ENCODE assay signal across 9 mouse cellular contexts in genomic region chr15:80160223-80160622, GRCm38 (mm10). TPM values are rescaled to one million over a fixed set of nuclear protein-coding genes. Genes with fewer than 3 reads are reported as not detected.
DNase-seq lines count a peak whose midpoint lies in the region; ATAC-seq and TF ChIP-seq lines count a peak whose summit lies in the region.
"Had no signal": no experiment of that assay in that cellular context is flagged by ENCODE, and none has a peak within 500 bp of the region (broad histone marks: within the 10 kb centered on the region; RNA-seq: fewer than 3 reads in every experiment).

No protein-coding gene starts in this region.

- peak overlapping the region; percentile 41 for H3K27ac ChIP-seq in heart, embryonic 16.5 days (ENCODE audit: low read length)
- peak overlapping the region; percentile 61 for H3K27ac ChIP-seq in midbrain, embryonic 10.5 days (replicated peaks)
- H3K27ac ChIP-seq in midbrain, postnatal 0 days (ENCODE audit: low read depth, low read length) = no peak overlapping the region
- H3K27ac ChIP-seq in hindbrain, embryonic 15.5 days (replicated peaks) = peak overlapping the region; percentile 27; the same call in 1 of the 2 replicates
- peak overlapping the region; percentile 96 for H3K27ac ChIP-seq in stomach, embryonic 16.5 days (ENCODE audit: low read length)

- no peak for DNase-seq in heart, postnatal 36 days
- no peak for DNase-seq in midbrain, embryonic 10.5 days (ENCODE audit: low spot score)
- no peak for DNase-seq in midbrain, postnatal 0 days (ENCODE audit: low spot score)
- DNase-seq in spleen, postnatal 14 days (ENCODE audit: low spot score in 2 of 2) = no peak
- no peak for DNase-seq in thymus, postnatal 25 days
- DNase-seq: kidney, adult 8-10 months had no signal

- H3K4me3 ChIP-seq in heart, embryonic 16.5 days (ENCODE audit: low read length) = no peak overlapping the region
- no peak overlapping the region for H3K4me3 ChIP-seq in midbrain, embryonic 10.5 days
- no peak overlapping the region for H3K4me3 ChIP-seq in midbrain, postnatal 0 days (ENCODE audit: low read depth, low read length)
- H3K4me3 ChIP-seq in hindbrain, embryonic 15.5 days = no peak overlapping the region
- no peak overlapping the region for H3K4me3 ChIP-seq in stomach, embryonic 16.5 days (replicated peaks; ENCODE audit: low read length)

- no peak for ATAC-seq in heart, embryonic 16.5 days (replicated peaks; ENCODE audit: extremely low read depth, insufficient read depth, low FRiP score)
- no peak for ATAC-seq in midbrain, postnatal 0 days (ENCODE audit: low FRiP score)
- ATAC-seq in hindbrain, embryonic 15.5 days (ENCODE audit: low FRiP score, low read depth) = no peak
- ATAC-seq in stomach, embryonic 16.5 days (ENCODE audit: insufficient read depth, low FRiP score) = no peak

- no peak for TF ChIP-seq CTCF in midbrain, postnatal 0 days (IDR thresholded peaks at IDR 0.05)

- WGBS in heart, embryonic 16.5 days = 89% methylated on average over 13 of the region's 13 CpGs
- WGBS in midbrain, embryonic 10.5 days = 91% methylated on average over 13 of the region's 13 CpGs
- 84% methylated on average over 13 of the region's 13 CpGs for WGBS in midbrain, postnatal 0 days
- WGBS in hindbrain, embryonic 15.5 days = 90% methylated on average over 13 of the region's 13 CpGs
- 70% methylated on average over 13 of the region's 13 CpGs for WGBS in stomach, embryonic 16.5 days

- H3K4me2 ChIP-seq in heart, embryonic 16.5 days (ENCODE audit: low read depth, low read length) = no peak overlapping the region
- no peak overlapping the region for H3K4me2 ChIP-seq in midbrain, postnatal 0 days (ENCODE audit: low read depth, low read length, poor library complexity, severe bottlenecking)
- H3K4me2 ChIP-seq in hindbrain, embryonic 15.5 days = no peak overlapping the region
- no peak overlapping the region for H3K4me2 ChIP-seq in stomach, embryonic 16.5 days (ENCODE audit: low read depth, low read length)

- H3K4me1 ChIP-seq in heart, embryonic 16.5 days (ENCODE audit: control insufficient read depth, insufficient read depth, low read length) = peaks cover 7% of the 10 kb centered on the region; the same call in 1 of the 2 replicates
- H3K4me1 ChIP-seq in midbrain, embryonic 10.5 days = peaks cover 25% of the 10 kb centered on the region
- H3K4me1 ChIP-seq in midbrain, postnatal 0 days (ENCODE audit: insufficient read depth, low read length) = no peaks in the 10 kb centered on the region
- H3K4me1 ChIP-seq in hindbrain, embryonic 15.5 days (replicated peaks) = no peaks in the 10 kb centered on the region
- peaks cover 27% of the 10 kb centered on the region for H3K4me1 ChIP-seq in stomach, embryonic 16.5 days (ENCODE audit: control insufficient read depth, insufficient read depth, low read length)

- peaks cover 52% of the 10 kb centered on the region for H3K36me3 ChIP-seq in heart, embryonic 16.5 days (ENCODE audit: control insufficient read depth, insufficient read depth)
- H3K36me3 ChIP-seq in midbrain, embryonic 10.5 days = peaks cover 83% of the 10 kb centered on the region
- peaks cover 59% of the 10 kb centered on the region for H3K36me3 ChIP-seq in midbrain, postnatal 0 days (ENCODE audit: insufficient read depth, low read length)
- peaks cover 44% of the 10 kb centered on the region for H3K36me3 ChIP-seq in hindbrain, embryonic 15.5 days
- H3K36me3 ChIP-seq in stomach, embryonic 16.5 days (ENCODE audit: control insufficient read depth, insufficient read depth, low read length) = 0 out of 2 replicates have a peak, but pooled peaks cover 13% of the 10 kb centered on the region

- intact Hi-C loops in heart, postnatal 36 days (cut with DNase I) = no loop called here

- H3K27me3 ChIP-seq in heart, embryonic 16.5 days (ENCODE audit: control insufficient read depth, insufficient read depth, low read length) = no peaks in the 10 kb centered on the region
- H3K27me3 ChIP-seq in midbrain, embryonic 10.5 days (ENCODE audit: low read depth, poor library complexity, severe bottlenecking) = no peaks in the 10 kb centered on the region
- no peaks in the 10 kb centered on the region for H3K27me3 ChIP-seq in midbrain, postnatal 0 days (ENCODE audit: insufficient read depth, low read length)
- H3K27me3 ChIP-seq in hindbrain, embryonic 15.5 days = no peaks in the 10 kb centered on the region
- H3K27me3 ChIP-seq in stomach, embryonic 16.5 days (ENCODE audit: control insufficient read depth, insufficient read depth, low read length) = no peaks in the 10 kb centered on the region

- H3K9ac ChIP-seq in heart, embryonic 16.5 days (ENCODE audit: low read length) = no peak overlapping the region
- H3K9ac ChIP-seq in midbrain, postnatal 0 days (replicated peaks; ENCODE audit: low read length, poor library complexity, severe bottlenecking) = no peak overlapping the region
- H3K9ac ChIP-seq in hindbrain, embryonic 15.5 days = no peak overlapping the region
- H3K9ac ChIP-seq in stomach, embryonic 16.5 days (ENCODE audit: low read length) = peak overlapping the region; percentile 63

- H3K9me3 ChIP-seq in heart, embryonic 16.5 days (replicated peaks; ENCODE audit: control insufficient read depth, low read length) = no peaks in the 10 kb centered on the region
- no peaks in the 10 kb centered on the region for H3K9me3 ChIP-seq in midbrain, embryonic 10.5 days (replicated peaks)
- H3K9me3 ChIP-seq in midbrain, postnatal 0 days (ENCODE audit: low read length) = no peaks in the 10 kb centered on the region
- no peaks in the 10 kb centered on the region for H3K9me3 ChIP-seq in hindbrain, embryonic 15.5 days
- H3K9me3 ChIP-seq in stomach, embryonic 16.5 days (replicated peaks; ENCODE audit: control insufficient read depth, low read length) = no peaks in the 10 kb centered on the region

RNA-seq across cellular contexts. Expression of gene Mgat3, which starts 13.3 kb away (rescaled TPM):
- polyA plus RNA-seq in heart, embryonic 16.5 days (2015; fragmentation: Nextera tagmentation; extraction: Ambion mirVana) = 1.3 and 1.5 TPM in 2 replicates
- total RNA-seq in heart, postnatal 36 days (2021) = 1 to 10 TPM; 1.3 to 1.7 TPM
- polyA plus RNA-seq in midbrain, embryonic 10.5 days (2016; fragmentation: Nextera tagmentation; extraction: Ambion mirVana) = 5.9 and 7.8 TPM in 2 replicates
- 101 and 103 TPM in 2 replicates for total RNA-seq in midbrain, postnatal 0 days (2014; rRNA removed)
- polyA plus RNA-seq in midbrain, postnatal 0 days (2015; fragmentation: Nextera tagmentation; extraction: Ambion mirVana) = 13.3 and 14.4 TPM in 2 replicates
- polyA plus RNA-seq in hindbrain, embryonic 15.5 days (2015; fragmentation: Nextera tagmentation; extraction: Ambion mirVana) = 15.9 and 17.4 TPM in 2 replicates
- 8.7 and 10.5 TPM in 2 replicates for polyA plus RNA-seq in stomach, embryonic 16.5 days (2015; fragmentation: Nextera tagmentation; extraction: Ambion mirVana)

RNA-seq across cellular contexts. Expression of gene Tab1, which starts 27.3 kb away (rescaled TPM):
- polyA plus RNA-seq in heart, embryonic 16.5 days (2015; fragmentation: Nextera tagmentation; extraction: Ambion mirVana) = 29.9 and 33.4 TPM in 2 replicates
- total RNA-seq in heart, postnatal 36 days (2021) = 10 to 100 TPM; 23.4 to 23.8 TPM
- polyA plus RNA-seq in midbrain, embryonic 10.5 days (2016; fragmentation: Nextera tagmentation; extraction: Ambion mirVana) = 40.0 and 48.9 TPM in 2 replicates
- 43.5 and 58.5 TPM in 2 replicates for total RNA-seq in midbrain, postnatal 0 days (2014; rRNA removed)
- polyA plus RNA-seq in midbrain, postnatal 0 days (2015; fragmentation: Nextera tagmentation; extraction: Ambion mirVana) = 23.6 and 27.9 TPM in 2 replicates
- polyA plus RNA-seq in hindbrain, embryonic 15.5 days (2015; fragmentation: Nextera tagmentation; extraction: Ambion mirVana) = 37.4 and 40.2 TPM in 2 replicates
- 29.3 and 35.6 TPM in 2 replicates for polyA plus RNA-seq in stomach, embryonic 16.5 days (2015; fragmentation: Nextera tagmentation; extraction: Ambion mirVana)
